Mouse (Mus musculus): Measurements from ENCODE around the gene Olfr322. TPM values are rescaled to one million over a fixed set of nuclear protein-coding genes. Genes with fewer than 3 reads are reported as not detected.
"Not testable (repeated sequence)": the region's sequence is repeated elsewhere in the genome, so short reads cannot be mapped to it uniquely, and the experiment has no call there.

Gene Olfr322
- total RNA-seq, 2 experiments from 2014 or later, result not detected

DNA sequence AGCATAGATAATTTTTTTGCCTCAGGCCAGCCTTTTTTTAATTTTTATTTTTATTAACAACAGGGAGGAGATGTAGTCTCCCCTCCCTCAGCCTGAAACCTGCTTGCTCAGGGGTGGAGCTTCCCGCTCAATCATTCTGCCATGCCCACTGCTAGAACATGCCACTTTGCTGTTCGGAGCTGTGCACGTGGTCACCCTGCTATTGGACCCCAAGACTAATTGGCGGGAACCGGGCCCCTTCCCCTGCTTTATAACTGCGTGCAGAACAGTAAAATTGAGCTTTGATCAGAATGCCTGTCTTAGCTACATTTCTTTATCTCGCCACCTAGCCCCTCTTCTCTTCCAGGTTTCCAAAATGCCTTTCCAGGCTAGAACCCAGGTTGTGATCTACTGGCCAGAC, 59.1 kb downstream of the Olfr322 start:
- ATAC-seq (ENCODE audit: poor library complexity, severe bottlenecking), result not testable (repeated sequence)

Other genes with a start within 250 kb of the Olfr322 start
- gene 1810065E05Rik, start 237.7 kb upstream of the Olfr322 start, total RNA-seq (2015), result not detected in 2 replicates
- not detected in 2 replicates for gene 1810065E05Rik, start 237.7 kb upstream of the Olfr322 start, total RNA-seq (2017)
- not detected in 2 replicates for gene Gm12253, start 226.2 kb upstream of the Olfr322 start, total RNA-seq (2015)
- gene Gm12253, start 226.2 kb upstream of the Olfr322 start, total RNA-seq (2017), result not detected in 2 replicates
- gene Lypd9, start 205.9 kb upstream of the Olfr322 start, total RNA-seq (2015), result not detected in 2 replicates
- not detected in 2 replicates for gene Lypd9, start 205.9 kb upstream of the Olfr322 start, total RNA-seq (2017)
- not detected in 2 replicates for gene Olfr30, start 196.5 kb upstream of the Olfr322 start, total RNA-seq (2015)
- not detected in 2 replicates for gene Olfr30, start 196.5 kb upstream of the Olfr322 start, total RNA-seq (2017)
- gene Olfr332, start 166.2 kb upstream of the Olfr322 start, total RNA-seq (2015), result not detected in 2 replicates
- gene Olfr332, start 166.2 kb upstream of the Olfr322 start, total RNA-seq (2017), result not detected in 2 replicates
- gene Olfr331, start 156.2 kb upstream of the Olfr322 start, total RNA-seq (2015), result not detected in 2 replicates
- gene Olfr331, start 156.2 kb upstream of the Olfr322 start, total RNA-seq (2017), result not detected in 2 replicates
- gene Olfr330, start 123.9 kb upstream of the Olfr322 start, total RNA-seq (2015), result not detected in 2 replicates
- gene Olfr330, start 123.9 kb upstream of the Olfr322 start, total RNA-seq (2017), result not detected in 2 replicates
- gene Olfr329-ps, start 112.4 kb upstream of the Olfr322 start, total RNA-seq (2015), result not detected in 2 replicates
- gene Olfr329-ps, start 112.4 kb upstream of the Olfr322 start, total RNA-seq (2017), result not detected in 2 replicates
- not detected in 2 replicates for gene Olfr328, start 103.1 kb upstream of the Olfr322 start, total RNA-seq (2015)
- 0.07 TPM in 1 of 2 replicates, not detected in the other for gene Olfr328, start 103.1 kb upstream of the Olfr322 start, total RNA-seq (2017)
- gene Olfr224, start 88.2 kb upstream of the Olfr322 start, total RNA-seq (2015), result not detected in 2 replicates
- gene Olfr224, start 88.2 kb upstream of the Olfr322 start, total RNA-seq (2017), result not detected in 2 replicates
- not detected in 2 replicates for gene Olfr325, start 81.1 kb upstream of the Olfr322 start, total RNA-seq (2015)
- gene Olfr325, start 81.1 kb upstream of the Olfr322 start, total RNA-seq (2017), result not detected in 2 replicates
- gene Olfr324, start 63.7 kb upstream of the Olfr322 start, total RNA-seq (2015), result not detected in 2 replicates
- not detected in 2 replicates for gene Olfr324, start 63.7 kb upstream of the Olfr322 start, total RNA-seq (2017)
- gene 2210407C18Rik, start 42.7 kb upstream of the Olfr322 start, total RNA-seq (2015), result not detected in 2 replicates
- gene 2210407C18Rik, start 42.7 kb upstream of the Olfr322 start, total RNA-seq (2017), result not detected in 2 replicates
- not detected in 2 replicates for gene Olfr323, start 28.3 kb upstream of the Olfr322 start, total RNA-seq (2015)
- gene Olfr323, start 28.3 kb upstream of the Olfr322 start, total RNA-seq (2017), result not detected in 2 replicates
- 0.11 and 0.27 TPM in 2 replicates for gene Trim58, start 18.3 kb upstream of the Olfr322 start, total RNA-seq (2015)
- 0.04 TPM in 1 of 2 replicates, not detected in the other for gene Trim58, start 18.3 kb upstream of the Olfr322 start, total RNA-seq (2017)
- gene Olfr320, start 22.3 kb downstream of the Olfr322 start, total RNA-seq (2015), result not detected in 2 replicates
- not detected in 2 replicates for gene Olfr320, start 22.3 kb downstream of the Olfr322 start, total RNA-seq (2017)
- gene Olfr319, start 40.4 kb downstream of the Olfr322 start, total RNA-seq (2015), result not detected in 2 replicates
- not detected in 2 replicates for gene Olfr319, start 40.4 kb downstream of the Olfr322 start, total RNA-seq (2017)
- gene Olfr318, start 65.2 kb downstream of the Olfr322 start, total RNA-seq (2015), result not detected in 2 replicates
- gene Olfr318, start 65.2 kb downstream of the Olfr322 start, total RNA-seq (2017), result not detected in 2 replicates
- not detected in 2 replicates for gene Olfr317, start 80.4 kb downstream of the Olfr322 start, total RNA-seq (2015)
- not detected in 2 replicates for gene Olfr317, start 80.4 kb downstream of the Olfr322 start, total RNA-seq (2017)
- gene Olfr316, start 94.0 kb downstream of the Olfr322 start, total RNA-seq (2015), result not detected in 2 replicates
- gene Olfr316, start 94.0 kb downstream of the Olfr322 start, total RNA-seq (2017), result not detected in 2 replicates
- not detected in 2 replicates for gene Olfr315, start 114.4 kb downstream of the Olfr322 start, total RNA-seq (2015)
- not detected in 2 replicates for gene Olfr315, start 114.4 kb downstream of the Olfr322 start, total RNA-seq (2017)
- not detected in 2 replicates for gene Olfr314, start 124.2 kb downstream of the Olfr322 start, total RNA-seq (2015)
- gene Olfr314, start 124.2 kb downstream of the Olfr322 start, total RNA-seq (2017), result not detected in 2 replicates
- gene Fam183b, start 143.2 kb downstream of the Olfr322 start, total RNA-seq (2015), result not detected in 2 replicates
- gene Fam183b, start 143.2 kb downstream of the Olfr322 start, total RNA-seq (2017), result not detected in 2 replicates
- gene Olfr313, start 156.2 kb downstream of the Olfr322 start, total RNA-seq (2015), result not detected in 2 replicates
- not detected in 2 replicates for gene Olfr313, start 156.2 kb downstream of the Olfr322 start, total RNA-seq (2017)
- not detected in 2 replicates for gene Olfr312, start 170.5 kb downstream of the Olfr322 start, total RNA-seq (2015)
- not detected in 2 replicates for gene Olfr312, start 170.5 kb downstream of the Olfr322 start, total RNA-seq (2017)
- gene Olfr311, start 180.5 kb downstream of the Olfr322 start, total RNA-seq (2015), result not detected in 2 replicates
- gene Olfr311, start 180.5 kb downstream of the Olfr322 start, total RNA-seq (2017), result not detected in 2 replicates
- 2.0 and 3.7 TPM in 2 replicates for gene Gm12258, start 188.4 kb downstream of the Olfr322 start, total RNA-seq (2015)
- 2.0 and 4.7 TPM in 2 replicates for gene Gm12258, start 188.4 kb downstream of the Olfr322 start, total RNA-seq (2017)
- gene 2810021J22Rik, start 208.4 kb downstream of the Olfr322 start, total RNA-seq (2015), result 1.6 and 3.0 TPM in 2 replicates
- 3.2 and 5.8 TPM in 2 replicates for gene 2810021J22Rik, start 208.4 kb downstream of the Olfr322 start, total RNA-seq (2017)
- 12.5 and 13.3 TPM in 2 replicates for gene Zfp39, start 245.4 kb downstream of the Olfr322 start, total RNA-seq (2015)
- 8.2 and 8.6 TPM in 2 replicates for gene Zfp39, start 245.4 kb downstream of the Olfr322 start, total RNA-seq (2017)